Mouse (Mus musculus) MEL-GATA-1-ER (cell line): Measurements from ENCODE around the gene Tbcc.
"Not testable (repeated sequence)": the region's sequence is repeated elsewhere in the genome, so short reads cannot be mapped to it uniquely, and the experiment has no call there.

ENCODE experiments used
- DNase-seq: peaks from one replicate; pipeline ENCODE4 v3.0.0-alpha.2; 2012; ENCODE audit warnings: low read depth; ENCODE audit errors: extremely low read depth

Tbcc gene

GRCm38 (mm10) chr17:46890116-46890815 is at the start of gene Tbcc:
Gene Tbcc (plus strand): TSS chr17:46890684.
- DNase-seq = peak; percentile 89

- DNase-seq = no peak
These were observed 47.5 kb upstream of the Tbcc start for GRCm38 (mm10) chr17:46843022-46843421.

- DNase-seq = no peak
These were observed 46.8 kb upstream of the Tbcc start for GRCm38 (mm10) chr17:46843716-46844115.

GRCm38 (mm10) chr17:46844811-46845210 is 45.7 kb upstream of the Tbcc start:
- no peak for DNase-seq

GRCm38 (mm10) chr17:46845262-46845661 is 45.2 kb upstream of the Tbcc start:
- DNase-seq = no peak

GRCm38 (mm10) chr17:46846573-46846972 is 43.9 kb upstream of the Tbcc start:
- DNase-seq = not testable (repeated sequence)

GRCm38 (mm10) chr17:46847206-46847605 is 43.3 kb upstream of the Tbcc start:
- no peak for DNase-seq

- no peak for DNase-seq
These were observed 37.8 kb upstream of the Tbcc start for GRCm38 (mm10) chr17:46852725-46853124.

GRCm38 (mm10) chr17:46853281-46853680 is 37.2 kb upstream of the Tbcc start:
- no peak for DNase-seq

GRCm38 (mm10) chr17:46854096-46854495 is 36.4 kb upstream of the Tbcc start:
- no peak for DNase-seq

- DNase-seq = no peak
These were observed 35.8 kb upstream of the Tbcc start for GRCm38 (mm10) chr17:46854640-46855110.

- DNase-seq = no peak
These were observed 35.0 kb upstream of the Tbcc start for GRCm38 (mm10) chr17:46855328-46856106.

- no peak for DNase-seq
These were observed 34.4 kb upstream of the Tbcc start for GRCm38 (mm10) chr17:46856107-46856388.

- DNase-seq = no peak
These were observed 33.8 kb upstream of the Tbcc start for GRCm38 (mm10) chr17:46856471-46857360.

GRCm38 (mm10) chr17:46857361-46857902 is 33.1 kb upstream of the Tbcc start:
- no peak for DNase-seq

GRCm38 (mm10) chr17:46857903-46858748 is 32.4 kb upstream of the Tbcc start, which contains the start of gene Bicral:
Gene Bicral (minus strand): TSS chr17:46858482.
- DNase-seq = peak; percentile 67

- no peak for DNase-seq
These were observed 31.6 kb upstream of the Tbcc start for GRCm38 (mm10) chr17:46858749-46859444.

GRCm38 (mm10) chr17:46860120-46860519 is 30.4 kb upstream of the Tbcc start:
- no peak for DNase-seq

GRCm38 (mm10) chr17:46864566-46865195 is 25.8 kb upstream of the Tbcc start:
- DNase-seq = no peak
